Mouse (Mus musculus) olfactory bulb, adult 2 months (tissue): ENCODE data around the gene Tceal1.
"Not testable (repeated sequence)": the region's sequence is repeated elsewhere in the genome, so short reads cannot be mapped to it uniquely, and the experiment has no call there.

ENCODE experiments used
- CTCF ChIP-seq: fragments of 200-500 bp; IDR thresholded peaks from 2 replicates; pipeline ENCODE4 v1.5.1; 2012; ENCODE audit warnings: low read depth, mild to moderate bottlenecking, low read length, moderate library complexity; ENCODE audit not compliant: insufficient read depth
- POLR2A ChIP-seq: fragments of 200-500 bp; IDR thresholded peaks from 2 replicates; pipeline ENCODE4 v1.6.1; 2012; ENCODE audit warnings: mild to moderate bottlenecking, low read depth, low read length, moderate library complexity; ENCODE audit not compliant: insufficient read depth

- not testable (repeated sequence) for TF ChIP-seq CTCF, POLR2A
These were observed 16.0 kb upstream of the Tceal1 start for GRCm38 (mm10) chrX:136691606-136692293.
